Mouse (Mus musculus) G1E (cell line): ENCODE measurements around the gene Rac2. TPM values are rescaled to one million over a fixed set of nuclear protein-coding genes. Genes with fewer than 3 reads are reported as not detected.

Source experiments
- ATAC-seq: 2 replicates; pipeline ENCODE4 v1.8.0; 2016; ENCODE audit warnings: mild to moderate bottlenecking; ENCODE audit not compliant: insufficient number of reproducible peaks, poor library complexity, low FRiP score, severe bottlenecking; ENCODE audit errors: extremely low read depth
- DNase-seq: peaks from one replicate; pipeline ENCODE4 v3.0.0; 2012; ENCODE audit warnings: low spot score
- H3K27me3 ChIP-seq: 2 replicates; pipeline ENCODE4 v1.6.1; 2012; ENCODE audit warnings: mild to moderate bottlenecking, low read length, inconsistent platforms; ENCODE audit not compliant: insufficient read depth
- H3K36me3 ChIP-seq: replicated peaks from 2 replicates; pipeline ENCODE3; 2012; ENCODE audit warnings: mild to moderate bottlenecking, inconsistent platforms
- H3K4me1 ChIP-seq: 2 replicates; pipeline ENCODE4 v1.6.1; 2012; ENCODE audit warnings: low read depth, low read length, inconsistent platforms, mixed read lengths; ENCODE audit not compliant: insufficient read depth
- H3K4me3 ChIP-seq: 2 replicates; pipeline ENCODE4 v1.5.1; 2012; ENCODE audit warnings: low read depth, mild to moderate bottlenecking, inconsistent platforms, low read length, moderate library complexity, mixed read lengths
- H3K9me3 ChIP-seq: replicated peaks from 2 replicates; pipeline ENCODE4 v1.6.1; 2012; ENCODE audit warnings: inconsistent platforms
- CTCF ChIP-seq: IDR thresholded peaks from 2 replicates; pipeline ENCODE4 v1.5.1; 2012; ENCODE audit warnings: low read depth, low read length, inconsistent platforms, mixed read lengths
- GATA1 ChIP-seq: IDR thresholded peaks from 2 replicates; pipeline ENCODE4 v1.6.1; 2012; ENCODE audit warnings: borderline replicate concordance, low read length, inconsistent platforms, mixed read lengths
- GATA2 ChIP-seq: IDR thresholded peaks from 2 replicates; pipeline ENCODE4 v1.6.1; 2012; ENCODE audit warnings: low read depth, low read length, inconsistent platforms, borderline replicate concordance
- POLR2AphosphoS5 ChIP-seq: IDR thresholded peaks from 2 replicates; pipeline ENCODE4 v1.6.1; 2012; ENCODE audit warnings: low read depth, low read length, inconsistent platforms; ENCODE audit not compliant: insufficient replicate concordance
- TAL1 ChIP-seq: conservative IDR thresholded peaks from 2 replicates; pipeline ENCODE4 v1.6.1; 2012; ENCODE audit warnings: low read depth, low read length, inconsistent platforms, mixed read lengths
- polyA plus RNA-seq: library from polyadenylated mRNA; stranded (reverse); fragments of >175 nt; gene quantifications from 2 replicates; pipeline ENCODE4 v1.2.3, GENCODE M21; 2012
- total RNA-seq, 2 experiments: library from RNA; stranded (forward) in 1 of 2; stranded (reverse) in 1 of 2; fragments of 200-1000 nt in 1 of 2; fragments of >200 nt in 1 of 2; fragmentation: Nextera tagmentation in 1 of 2; gene quantifications; 2 replicates each; pipeline ENCODE4 v1.2.3; 2014 to 2017

The Rac2 gene
- total and polyA plus RNA-seq, 3 experiments = 647 to 981 (median 736) TPM

- Histone ChIP-seq H3K27me3 (peaks cover 61% of the 10 kb centered on the region), H3K4me1 (peaks cover 7% of the 10 kb centered on the region), H3K4me3 (no peak within 1 kb of the TSS; the same call in 1 of the 2 replicates), H3K36me3 (no peaks in the 10 kb centered on the region), H3K9me3 (no peaks in the 10 kb centered on the region)
- no peak for DNase-seq
- no peak for TF ChIP-seq CTCF
- no peak for TF ChIP-seq GATA2
- TF ChIP-seq TAL1 = no peak
- no peak for TF ChIP-seq GATA1
- TF ChIP-seq POLR2AphosphoS5 = no peak
- no peak for ATAC-seq
Observed at GRCm38 (mm10) chr15:78530671-78531450, 41.7 kb downstream of the Rac2 start, which contains the start of gene C1qtnf6. Gene C1qtnf6, minus strand, starts transcription at chr15:78531416.

DNA sequence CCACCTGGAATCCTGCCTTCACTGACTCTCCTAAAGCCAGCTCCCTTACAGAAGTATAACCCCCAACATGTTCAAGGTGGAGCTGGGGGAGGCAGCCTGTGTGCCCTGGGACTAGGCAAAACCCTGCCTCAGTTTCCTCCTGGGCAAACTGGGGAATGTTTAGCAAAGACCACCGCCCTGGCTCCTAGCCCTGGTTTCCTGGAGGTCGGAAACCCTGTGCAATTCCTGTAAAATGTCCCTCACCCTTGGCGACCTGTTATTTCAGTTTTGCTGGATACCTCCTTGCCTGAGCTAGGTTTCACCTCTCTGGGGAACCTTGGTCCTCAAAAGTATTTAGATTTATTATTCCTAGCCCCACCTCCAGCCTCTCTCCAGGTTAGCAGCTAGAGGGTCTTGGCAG, 42.4 kb downstream of the Rac2 start:
- no peak for DNase-seq
- Histone ChIP-seq H3K9me3 (no peaks in the 10 kb centered on the region), H3K4me3 (no peak overlapping the region), H3K36me3 (no peaks in the 10 kb centered on the region), H3K4me1 (peaks cover 7% of the 10 kb centered on the region), H3K27me3 (peaks cover 59% of the 10 kb centered on the region)
- TF ChIP-seq GATA2 (no peak), CTCF (no peak), TAL1 (no peak), POLR2AphosphoS5 (no peak), GATA1 (no peak)
- ATAC-seq = no peak

DNA sequence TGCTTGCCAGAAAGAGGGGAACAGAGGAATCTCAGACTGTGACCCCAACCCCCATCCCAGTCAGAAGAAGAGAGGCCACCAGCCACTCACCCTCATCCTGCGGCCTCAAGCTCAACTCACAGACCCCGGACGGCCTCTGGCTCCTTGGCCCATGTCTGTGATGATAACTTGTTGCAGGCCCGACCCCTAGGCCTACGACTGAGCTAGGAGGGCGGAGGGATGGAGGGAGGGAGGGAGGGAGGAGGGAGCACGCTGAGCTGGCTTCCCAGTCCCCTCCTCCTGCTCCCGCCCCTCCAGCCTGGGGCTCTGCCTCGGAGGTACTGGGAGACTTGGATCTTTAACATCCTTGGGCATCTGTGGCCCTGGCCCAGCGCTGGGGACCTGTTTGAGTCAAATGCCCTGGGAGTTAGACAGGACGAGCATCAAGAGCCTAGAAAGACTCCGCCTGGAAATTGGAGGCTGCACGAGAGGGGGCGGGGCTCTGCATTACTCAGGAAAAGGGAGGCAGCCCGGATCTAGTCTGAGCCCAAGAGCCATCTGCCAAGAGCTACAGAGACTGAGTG, 43.1 kb downstream of the Rac2 start:
- DNase-seq (no peak), ATAC-seq (no peak)
- H3K9me3 ChIP-seq = no peaks in the 10 kb centered on the region
- H3K36me3 ChIP-seq = no peaks in the 10 kb centered on the region
- peaks cover 7% of the 10 kb centered on the region for H3K4me1 ChIP-seq
- no peak overlapping the region for H3K4me3 ChIP-seq
- TF ChIP-seq POLR2AphosphoS5 (no peak), GATA2 (no peak)
- peaks cover 61% of the 10 kb centered on the region for H3K27me3 ChIP-seq

DNA sequence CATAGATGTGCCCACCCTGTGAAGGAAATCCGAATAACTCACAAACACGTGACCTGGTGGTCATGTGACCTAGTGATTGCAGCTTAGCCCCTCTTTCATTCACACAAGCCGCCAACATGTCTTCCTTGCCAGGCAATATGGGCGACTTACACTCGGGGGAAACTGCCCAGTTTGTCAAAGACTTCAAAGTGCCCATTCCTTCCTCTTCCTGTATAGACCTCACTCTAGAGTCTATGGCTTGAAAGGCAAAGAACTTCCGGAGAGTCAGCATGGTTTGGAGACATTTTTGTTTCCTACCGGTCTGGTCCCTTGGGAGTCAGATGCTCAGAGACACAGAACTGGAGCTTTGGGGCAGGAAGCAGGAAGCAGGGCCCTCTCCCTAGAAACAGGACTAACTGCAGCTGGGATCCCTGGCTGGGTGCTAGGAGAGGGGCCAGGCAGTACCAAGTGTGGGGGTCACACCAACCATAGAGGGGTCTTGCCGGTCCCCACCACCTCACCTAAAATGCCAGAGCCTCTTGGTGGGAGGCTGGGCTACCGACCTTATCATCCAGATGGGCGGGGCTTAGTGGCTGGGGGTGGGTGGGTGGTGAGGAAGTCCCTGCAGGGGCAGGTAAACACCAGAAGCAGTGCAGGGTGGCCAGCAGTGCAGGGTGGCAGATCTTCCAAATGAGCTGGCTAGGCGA, 43.7 kb downstream of the Rac2 start:
- no peak for ATAC-seq
- H3K4me3 ChIP-seq = no peak overlapping the region
- TF ChIP-seq POLR2AphosphoS5 (no peak), GATA1 (no peak), CTCF (no peak), GATA2 (no peak), TAL1 (no peak)

DNA sequence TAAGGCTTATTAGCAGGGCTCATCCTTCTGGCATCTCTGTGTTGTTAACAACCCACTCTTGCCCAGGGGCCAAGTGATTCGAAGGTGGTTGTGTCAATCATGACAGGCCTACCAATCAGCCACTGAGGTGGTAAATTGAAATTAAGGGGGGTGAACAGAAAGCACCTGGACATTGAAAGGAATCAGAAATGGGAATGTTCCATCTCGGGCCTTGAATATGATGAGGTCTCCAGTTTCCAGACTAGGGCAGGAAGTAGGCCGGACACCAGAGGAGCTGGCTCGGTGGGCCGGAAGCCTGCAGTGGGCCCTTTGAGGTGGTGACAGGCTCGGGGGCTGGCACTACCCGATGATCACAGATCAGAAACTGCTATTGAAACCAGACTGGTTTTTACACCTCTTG, 44.6 kb downstream of the Rac2 start:
- Histone ChIP-seq H3K4me3 (no peak overlapping the region), H3K4me1 (peaks cover 7% of the 10 kb centered on the region), H3K36me3 (no peaks in the 10 kb centered on the region), H3K9me3 (no peaks in the 10 kb centered on the region), H3K27me3 (peaks cover 62% of the 10 kb centered on the region)
- TF ChIP-seq TAL1 = no peak
- no peak for TF ChIP-seq GATA1
- TF ChIP-seq GATA2 = no peak
- no peak for TF ChIP-seq POLR2AphosphoS5
- no peak for TF ChIP-seq CTCF
- DNase-seq (no peak), ATAC-seq (no peak)

More for the DNA sequence above, 43.7 kb downstream of the Rac2 start:
- Histone ChIP-seq H3K4me1 (peaks cover 7% of the 10 kb centered on the region), H3K9me3 (no peaks in the 10 kb centered on the region), H3K36me3 (no peaks in the 10 kb centered on the region), H3K27me3 (peaks cover 57% of the 10 kb centered on the region)
- no peak for DNase-seq

DNA sequence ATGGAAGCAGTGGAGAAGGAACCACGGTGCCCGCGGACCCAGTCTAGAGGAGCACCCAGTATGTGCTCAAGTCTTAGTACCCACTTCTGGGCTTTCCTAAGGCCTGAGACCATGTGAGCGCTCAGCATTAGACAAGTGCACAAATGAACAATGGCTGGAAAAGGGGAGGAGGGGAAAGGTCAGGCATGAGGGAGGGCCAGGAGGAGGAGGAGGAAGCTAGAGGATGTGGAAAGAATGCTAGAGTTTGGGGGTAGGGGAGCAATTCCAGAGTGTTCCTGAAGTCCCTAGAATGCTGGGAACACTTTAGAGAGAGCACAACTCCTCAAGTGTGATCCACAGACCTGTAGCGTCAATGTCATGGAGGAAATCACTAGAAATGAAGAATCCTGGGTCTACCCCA, 48.4 kb downstream of the Rac2 start:
- no peak overlapping the region for H3K4me3 ChIP-seq
- DNase-seq (no peak), ATAC-seq (no peak)
- peaks cover 64% of the 10 kb centered on the region for H3K27me3 ChIP-seq
- TF ChIP-seq POLR2AphosphoS5 = no peak
- no peaks in the 10 kb centered on the region for H3K36me3 ChIP-seq
- peaks cover 6% of the 10 kb centered on the region for H3K4me1 ChIP-seq
- H3K9me3 ChIP-seq = no peaks in the 10 kb centered on the region
